Mouse (Mus musculus) layer of hippocampus, adult 9-11 months (tissue): Measurements from ENCODE around the gene Ifnlr1.

ENCODE experiments used
- DNase-seq: peaks from one replicate; pipeline ENCODE4 v3.0.0; 2022

Ifnlr1 gene

GRCm38 (mm10) chr4:135745613-135746012, 59.5 kb downstream of the Ifnlr1 start:
- DNase-seq, result no peak

- DNase-seq, result no peak
Observed at GRCm38 (mm10) chr4:135750896-135751295, 64.8 kb downstream of the Ifnlr1 start.

- DNase-seq, result no peak
Observed at GRCm38 (mm10) chr4:135752106-135752778, 66.2 kb downstream of the Ifnlr1 start.

- no peak for DNase-seq
Observed at GRCm38 (mm10) chr4:135752779-135753164, 66.7 kb downstream of the Ifnlr1 start.
